Comparison of ENCODE assay signal across 25 mouse cellular contexts in genomic region chr10:8007990-8008368, GRCm38 (mm10). TPM values are rescaled to one million over a fixed set of nuclear protein-coding genes. Genes with fewer than 3 reads are reported as not detected.
A peak's percentile ranks its signal among the peaks of the same experiment; 100 is the strongest.
DNase-seq lines count a peak whose midpoint lies in the region; ATAC-seq and TF ChIP-seq lines count a peak whose summit lies in the region.
"Had no signal": no experiment of that assay in that cellular context is flagged by ENCODE, and none has a peak within 500 bp of the region (broad histone marks: within the 10 kb centered on the region; RNA-seq: fewer than 3 reads in every experiment).

No protein-coding gene starts in this region.

- H3K27me3 ChIP-seq in heart, embryonic 12.5 days (replicated peaks), result no peaks in the 10 kb centered on the region
- H3K27me3 ChIP-seq in midbrain, embryonic 11.5 days (ENCODE audit: control insufficient read depth, insufficient read depth, low read length), result no peaks in the 10 kb centered on the region
- no peaks in the 10 kb centered on the region for H3K27me3 ChIP-seq in midbrain, postnatal 0 days (ENCODE audit: insufficient read depth, low read length)
- H3K27me3 ChIP-seq: embryonic facial prominence, embryonic 12.5 days; hindbrain, embryonic 12.5 days; lung, embryonic 15.5 days; stomach, embryonic 15.5 days had no signal

- DNase-seq in heart, adult 11 months, result peak; percentile 8
- DNase-seq in midbrain, embryonic 11.5 days (ENCODE audit: low spot score, missing footprints), result peak; percentile 91
- DNase-seq in midbrain, postnatal 0 days (ENCODE audit: low spot score), result no peak
- DNase-seq in thymus, adult 18-20 months, result no peak
- DNase-seq in layer of hippocampus, postnatal 14 days (ENCODE audit: low spot score in 2 of 2), result no peak
- DNase-seq: adrenal gland, postnatal 10 days; cerebellum, adult 9-10 months; cerebellum, postnatal 36 days; embryo, embryonic 11 days; heart, postnatal 14 days; kidney, adult 11 months; kidney, postnatal 14 days; layer of hippocampus, adult 9-11 months; retina, postnatal 1 day; right cerebral cortex, postnatal 14 days; thymus, postnatal 14 days had no signal

- no peak overlapping the region for H3K9ac ChIP-seq in heart, embryonic 12.5 days
- no peak overlapping the region for H3K9ac ChIP-seq in midbrain, embryonic 11.5 days (ENCODE audit: low read length)
- no peak overlapping the region for H3K9ac ChIP-seq in midbrain, postnatal 0 days (replicated peaks; ENCODE audit: low read length, poor library complexity, severe bottlenecking)
- H3K9ac ChIP-seq: embryonic facial prominence, embryonic 12.5 days; hindbrain, embryonic 12.5 days; lung, embryonic 15.5 days; stomach, embryonic 15.5 days had no signal

- no peaks in the 10 kb centered on the region for H3K36me3 ChIP-seq in heart, embryonic 12.5 days
- no peaks in the 10 kb centered on the region for H3K36me3 ChIP-seq in midbrain, embryonic 11.5 days (ENCODE audit: control insufficient read depth, insufficient read depth, low read length)
- H3K36me3 ChIP-seq in midbrain, postnatal 0 days (ENCODE audit: insufficient read depth, low read length), result no peaks in the 10 kb centered on the region
- H3K36me3 ChIP-seq: embryonic facial prominence, embryonic 12.5 days; hindbrain, embryonic 12.5 days; lung, embryonic 15.5 days; stomach, embryonic 15.5 days had no signal

- TF ChIP-seq CTCF in midbrain, postnatal 0 days (IDR thresholded peaks at IDR 0.05), result no peak

- H3K4me1 ChIP-seq in heart, embryonic 12.5 days (replicated peaks), result peaks cover 5% of the 10 kb centered on the region; the same call in 1 of the 2 replicates
- H3K4me1 ChIP-seq in midbrain, embryonic 11.5 days (ENCODE audit: control insufficient read depth, insufficient read depth, low read length), result peaks cover 7% of the 10 kb centered on the region
- no peaks in the 10 kb centered on the region for H3K4me1 ChIP-seq in midbrain, postnatal 0 days (ENCODE audit: insufficient read depth, low read length)
- H3K4me1 ChIP-seq: embryonic facial prominence, embryonic 12.5 days; hindbrain, embryonic 12.5 days; lung, embryonic 15.5 days; stomach, embryonic 15.5 days had no signal

- H3K27ac ChIP-seq in heart, embryonic 12.5 days (ENCODE audit: poor library complexity, severe bottlenecking), result no peak overlapping the region
- 0 out of 2 replicates have a peak overlapping the region, but pooled peaks have one; percentile 44 for H3K27ac ChIP-seq in midbrain, embryonic 11.5 days (ENCODE audit: low read depth, low read length)
- H3K27ac ChIP-seq in midbrain, postnatal 0 days (ENCODE audit: low read depth, low read length), result no peak overlapping the region
- H3K27ac ChIP-seq: embryonic facial prominence, embryonic 12.5 days; hindbrain, embryonic 12.5 days; lung, embryonic 15.5 days; stomach, embryonic 15.5 days had no signal

- H3K9me3 ChIP-seq in heart, embryonic 12.5 days (replicated peaks), result no peaks in the 10 kb centered on the region
- H3K9me3 ChIP-seq in midbrain, embryonic 11.5 days (ENCODE audit: control insufficient read depth, low read length), result peaks cover 4% of the 10 kb centered on the region; the same call in 1 of the 2 replicates
- H3K9me3 ChIP-seq in midbrain, postnatal 0 days (ENCODE audit: low read length), result no peaks in the 10 kb centered on the region
- H3K9me3 ChIP-seq: embryonic facial prominence, embryonic 12.5 days; hindbrain, embryonic 12.5 days; lung, embryonic 15.5 days; stomach, embryonic 15.5 days had no signal

- H3K4me3 ChIP-seq in heart, embryonic 12.5 days, result no peak overlapping the region
- H3K4me3 ChIP-seq in midbrain, embryonic 11.5 days (ENCODE audit: low read depth, low read length), result no peak overlapping the region
- no peak overlapping the region for H3K4me3 ChIP-seq in midbrain, postnatal 0 days (ENCODE audit: low read depth, low read length)
- H3K4me3 ChIP-seq: embryonic facial prominence, embryonic 12.5 days; hindbrain, embryonic 12.5 days; lung, embryonic 15.5 days; stomach, embryonic 15.5 days had no signal

- no peak overlapping the region for H3K4me2 ChIP-seq in heart, embryonic 12.5 days
- H3K4me2 ChIP-seq in midbrain, embryonic 11.5 days, result no peak overlapping the region
- no peak overlapping the region for H3K4me2 ChIP-seq in midbrain, postnatal 0 days (ENCODE audit: low read depth, low read length, poor library complexity, severe bottlenecking)
- H3K4me2 ChIP-seq: embryonic facial prominence, embryonic 12.5 days; hindbrain, embryonic 12.5 days; lung, embryonic 15.5 days; stomach, embryonic 15.5 days had no signal

- WGBS in heart, embryonic 12.5 days, result 52% methylated on average over 3 of the region's 3 CpGs
- WGBS in midbrain, embryonic 11.5 days, result 46% methylated on average over 3 of the region's 3 CpGs
- 46% methylated on average over 3 of the region's 3 CpGs for WGBS in midbrain, postnatal 0 days

- no peak for ATAC-seq in heart, embryonic 12.5 days (ENCODE audit: insufficient number of reproducible peaks, low FRiP score)
- ATAC-seq in midbrain, embryonic 11.5 days (ENCODE audit: low FRiP score), result peak; percentile 62; the same call in 1 of the 2 replicates
- no peak for ATAC-seq in midbrain, postnatal 0 days (ENCODE audit: low FRiP score)
- ATAC-seq in common myeloid progenitor, adult 5-6 weeks (replicated peaks; ENCODE audit: low read depth, poor library complexity, severe bottlenecking), result peak; percentile 53
- ATAC-seq: CD4-positive, CD25-positive, alpha-beta regulatory T cell, adult 4 months; forebrain, embryonic 16.5 days; Patski had no signal

RNA-seq across cellular contexts. Expression of gene Tab2, which starts 51.9 kb away (rescaled TPM):
- polyA plus RNA-seq in heart, embryonic 12.5 days (2016; fragmentation: Nextera tagmentation; extraction: Ambion mirVana), result 24.0 and 25.4 TPM in 2 replicates
- polyA plus RNA-seq in midbrain, embryonic 11.5 days (2014; fragmentation: Nextera tagmentation; extraction: Ambion mirVana), result 21.8 and 24.6 TPM in 2 replicates
- total RNA-seq in midbrain, postnatal 0 days (2014; rRNA removed), result 51.1 and 60.7 TPM in 2 replicates
- 8.7 and 10.8 TPM in 2 replicates for polyA plus RNA-seq in midbrain, postnatal 0 days (2015; fragmentation: Nextera tagmentation; extraction: Ambion mirVana)
- 89.2 and 103 TPM in 2 replicates for total RNA-seq in common myeloid progenitor, adult 5-6 weeks (2017)
- 10 to 100 TPM; 62.7 to 66.0 TPM for total RNA-seq in layer of hippocampus, postnatal 14 days (2021)

Comparison
In these comparisons a context has a peak if more than half of its experiments do, and no peak if none do; other contexts are left out.
1. DNase-seq: peak in heart, adult 11 months (single experiment) and midbrain, embryonic 11.5 days (single experiment); none in midbrain, postnatal 0 days (single experiment), thymus, adult 18-20 months (0 of 2) and layer of hippocampus, postnatal 14 days (0 of 2).
2. ATAC-seq: peak in midbrain, embryonic 11.5 days (single experiment) and common myeloid progenitor, adult 5-6 weeks (single experiment); none in heart, embryonic 12.5 days (single experiment) and midbrain, postnatal 0 days (single experiment).